Mouse (Mus musculus) E14TG2a.4 (cell line): ENCODE results near the gene Ceacam16.

Experiments
- CTCF ChIP-seq: conservative IDR thresholded peaks from 2 replicates; pipeline ENCODE4 v1.5.1; 2014; ENCODE audit warnings: low read length
- NANOG ChIP-seq: IDR thresholded peaks from 2 replicates; pipeline ENCODE4 v1.6.1; 2014; ENCODE audit warnings: borderline replicate concordance, low read length, mixed read lengths
- POU5F1 ChIP-seq: IDR thresholded peaks from 2 replicates; pipeline ENCODE4 v1.6.1; 2014; ENCODE audit warnings: low read length, borderline replicate concordance

DNA sequence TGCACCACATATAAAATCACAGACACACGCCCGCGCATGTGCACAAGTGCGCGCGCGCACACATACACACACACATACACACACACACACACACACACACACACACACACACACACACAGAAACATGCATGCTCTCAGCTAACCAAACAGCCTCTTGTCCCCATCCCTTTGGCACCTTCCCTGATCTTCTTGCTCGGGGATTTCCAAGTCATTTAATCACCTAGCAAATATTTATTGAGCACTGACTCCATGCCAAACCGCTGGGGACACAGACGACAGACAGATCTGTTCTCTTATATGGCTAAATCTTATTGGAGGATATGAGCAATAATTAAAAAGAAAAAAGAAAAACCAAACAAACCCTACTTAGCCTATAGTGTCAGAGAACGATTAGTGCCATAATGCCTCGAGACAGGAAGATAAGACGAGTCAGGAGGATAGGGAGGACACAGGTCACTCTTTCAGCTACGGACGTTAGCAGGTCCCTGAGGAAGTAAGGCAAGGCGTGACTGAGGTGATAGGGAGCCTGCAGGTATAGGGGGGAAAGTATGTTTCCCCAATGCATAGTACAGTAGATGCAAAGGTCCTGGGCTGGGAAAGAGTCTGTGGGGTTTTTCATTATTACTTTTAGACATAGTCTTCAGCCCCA lies 6.8 kb upstream of the Ceacam16 start:
- TF ChIP-seq CTCF (no peak), NANOG (no peak), POU5F1 (no peak)
